Mouse (Mus musculus): ENCODE results near the gene Dennd4b. TPM values are rescaled to one million over a fixed set of nuclear protein-coding genes. Genes with fewer than 3 reads are reported as not detected.
"Not testable (repeated sequence)": the region's sequence is repeated elsewhere in the genome, so short reads cannot be mapped to it uniquely, and the experiment has no call there.

The Dennd4b gene
- polyA plus RNA-seq, 1 experiment from 2014 or later: 5.6 TPM

GRCm38 (mm10) chr3:90280708-90281107 lies 15.7 kb downstream of the Dennd4b start:
- 62% methylated on average over 9 of the region's 9 CpGs for WGBS
- H3K27me3 ChIP-seq: no peaks in the 10 kb centered on the region
- no peak overlapping the region for H3K4me3 ChIP-seq
- H3K4me1 ChIP-seq: no peaks in the 10 kb centered on the region
- no peak for ATAC-seq (ENCODE audit: insufficient number of reproducible peaks, insufficient read depth, low FRiP score, low TSS enrichment, low read depth)
- peaks cover 53% of the 10 kb centered on the region for H3K36me3 ChIP-seq
- no peak overlapping the region for H3K9ac ChIP-seq
- H3K4me2 ChIP-seq: no peak overlapping the region
- H3K27ac ChIP-seq: no peak overlapping the region
- no peaks in the 10 kb centered on the region for H3K9me3 ChIP-seq

- Histone ChIP-seq H3K4me2 (no peak overlapping the region), H3K36me3 (peaks cover 22% of the 10 kb centered on the region), H3K9me3 (no peaks in the 10 kb centered on the region), H3K4me3 (no peak overlapping the region), H3K4me1 (no peaks in the 10 kb centered on the region), H3K27ac (no peak overlapping the region), H3K27me3 (no peaks in the 10 kb centered on the region), H3K9ac (no peak overlapping the region)
- ATAC-seq (ENCODE audit: insufficient number of reproducible peaks, insufficient read depth, low FRiP score, low TSS enrichment, low read depth): no peak
- WGBS: 93% methylated on average over 2 of the region's 2 CpGs
These were observed 19.2 kb downstream of the Dennd4b start for GRCm38 (mm10) chr3:90284150-90284549.

DNA sequence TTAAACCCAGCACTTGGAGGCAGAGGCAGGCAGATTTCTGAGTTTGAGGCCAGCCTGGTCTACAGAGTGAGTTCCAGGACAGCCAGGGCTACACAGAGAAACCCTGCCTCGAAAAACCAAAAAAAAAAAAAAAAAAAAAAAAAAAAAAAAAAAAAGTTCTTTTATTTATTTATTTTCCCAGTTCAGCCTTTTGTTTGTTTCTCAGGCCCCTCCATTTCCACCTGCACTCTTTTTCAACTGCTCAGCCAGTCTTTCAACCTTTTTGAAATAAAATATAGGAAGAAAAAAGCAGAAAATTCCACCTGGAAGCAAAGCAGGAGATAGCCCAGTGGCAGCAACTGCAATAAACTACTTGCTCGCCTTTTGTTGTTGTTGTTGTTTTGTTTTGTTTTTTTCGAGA lies 24.4 kb downstream of the Dennd4b start:
- H3K9ac ChIP-seq; H3K27ac ChIP-seq; H3K4me1 ChIP-seq; H3K27me3 ChIP-seq; ATAC-seq (ENCODE audit: insufficient number of reproducible peaks, insufficient read depth, low FRiP score, low TSS enrichment, low read depth); H3K4me3 ChIP-seq; H3K9me3 ChIP-seq; H3K36me3 ChIP-seq; H3K4me2 ChIP-seq: not testable (repeated sequence)
- 70% methylated on average over 3 of the region's 3 CpGs for WGBS

DNA sequence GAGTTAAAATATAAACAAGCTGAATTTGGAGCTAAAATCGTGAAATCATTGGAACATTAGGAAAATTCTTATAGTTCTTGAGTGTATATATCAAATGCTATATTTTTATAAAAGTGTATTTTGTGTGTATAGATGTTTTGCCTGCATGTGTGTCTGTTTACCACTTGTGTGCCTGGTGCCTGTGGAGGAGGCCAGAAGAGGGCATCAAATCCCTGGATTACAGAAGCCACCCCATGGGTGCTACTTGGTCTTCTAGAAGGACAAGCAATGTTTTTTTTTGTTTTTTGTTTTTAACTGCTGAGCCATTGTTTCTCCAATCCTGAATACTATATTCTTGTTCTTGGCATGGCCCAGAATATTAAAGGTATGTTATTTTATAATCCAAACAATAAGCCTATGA lies 25.6 kb downstream of the Dennd4b start:
- no peaks in the 10 kb centered on the region for H3K27me3 ChIP-seq
- WGBS: 79% methylated on average over 1 of the region's 1 CpGs
- H3K4me2 ChIP-seq: no peak overlapping the region
- H3K4me1 ChIP-seq: peaks cover 16% of the 10 kb centered on the region
- no peak overlapping the region for H3K9ac ChIP-seq
- H3K36me3 ChIP-seq: no peaks in the 10 kb centered on the region
- H3K4me3 ChIP-seq: no peak overlapping the region
- H3K27ac ChIP-seq: no peak overlapping the region
- no peak for ATAC-seq (ENCODE audit: insufficient number of reproducible peaks, insufficient read depth, low FRiP score, low TSS enrichment, low read depth)
- H3K9me3 ChIP-seq: no peaks in the 10 kb centered on the region

DNA sequence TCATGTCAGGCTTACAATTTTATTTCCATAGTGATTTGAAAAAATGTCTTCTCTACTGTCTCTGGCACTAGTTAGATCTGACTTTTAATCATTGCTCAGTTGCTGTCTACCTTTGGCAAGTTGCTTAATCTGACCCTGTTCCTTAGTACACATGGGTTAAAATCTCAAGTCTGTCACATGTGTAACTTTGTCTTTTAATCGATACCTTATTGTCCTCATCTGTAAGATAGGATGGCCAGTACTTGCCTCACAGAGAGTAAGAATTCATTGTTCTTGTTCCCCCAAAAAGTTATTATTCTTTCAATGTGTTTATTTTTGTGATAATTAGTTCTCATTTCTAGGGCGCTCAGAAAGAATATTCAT lies 27.0 kb downstream of the Dennd4b start:
- peak overlapping the region; percentile 84 for H3K4me3 ChIP-seq
- H3K36me3 ChIP-seq: no peaks in the 10 kb centered on the region
- ATAC-seq (ENCODE audit: insufficient number of reproducible peaks, insufficient read depth, low FRiP score, low TSS enrichment, low read depth): no peak
- no peaks in the 10 kb centered on the region for H3K27me3 ChIP-seq
- H3K27ac ChIP-seq: peak overlapping the region; percentile 96
- peaks cover 16% of the 10 kb centered on the region for H3K4me1 ChIP-seq
- peak overlapping the region; percentile 69 for H3K4me2 ChIP-seq
- WGBS: 35% methylated on average over 2 of the region's 2 CpGs
- H3K9me3 ChIP-seq: no peaks in the 10 kb centered on the region
- peak overlapping the region; percentile 84 for H3K9ac ChIP-seq

GRCm38 (mm10) chr3:90292345-90293275 lies 27.6 kb downstream of the Dennd4b start, which contains the start of gene Gatad2b:
Gene Gatad2b (plus strand): TSS chr3:90293178.
- H3K4me3 ChIP-seq: peak within 1 kb of the TSS; percentile 84
- WGBS: under 1% methylated on average over 45 of the region's 47 CpGs
- no peaks in the 10 kb centered on the region for H3K27me3 ChIP-seq
- H3K27ac ChIP-seq: peak within 1 kb of the TSS; percentile 97
- H3K9ac ChIP-seq: peak within 1 kb of the TSS; percentile 89
- peak within 1 kb of the TSS; percentile 74 for H3K4me2 ChIP-seq
- H3K9me3 ChIP-seq: no peaks in the 10 kb centered on the region
- peaks cover 16% of the 10 kb centered on the region for H3K4me1 ChIP-seq
- H3K36me3 ChIP-seq: no peaks in the 10 kb centered on the region
- peak; percentile 99 for ATAC-seq (ENCODE audit: insufficient number of reproducible peaks, insufficient read depth, low FRiP score, low TSS enrichment, low read depth)

DNA sequence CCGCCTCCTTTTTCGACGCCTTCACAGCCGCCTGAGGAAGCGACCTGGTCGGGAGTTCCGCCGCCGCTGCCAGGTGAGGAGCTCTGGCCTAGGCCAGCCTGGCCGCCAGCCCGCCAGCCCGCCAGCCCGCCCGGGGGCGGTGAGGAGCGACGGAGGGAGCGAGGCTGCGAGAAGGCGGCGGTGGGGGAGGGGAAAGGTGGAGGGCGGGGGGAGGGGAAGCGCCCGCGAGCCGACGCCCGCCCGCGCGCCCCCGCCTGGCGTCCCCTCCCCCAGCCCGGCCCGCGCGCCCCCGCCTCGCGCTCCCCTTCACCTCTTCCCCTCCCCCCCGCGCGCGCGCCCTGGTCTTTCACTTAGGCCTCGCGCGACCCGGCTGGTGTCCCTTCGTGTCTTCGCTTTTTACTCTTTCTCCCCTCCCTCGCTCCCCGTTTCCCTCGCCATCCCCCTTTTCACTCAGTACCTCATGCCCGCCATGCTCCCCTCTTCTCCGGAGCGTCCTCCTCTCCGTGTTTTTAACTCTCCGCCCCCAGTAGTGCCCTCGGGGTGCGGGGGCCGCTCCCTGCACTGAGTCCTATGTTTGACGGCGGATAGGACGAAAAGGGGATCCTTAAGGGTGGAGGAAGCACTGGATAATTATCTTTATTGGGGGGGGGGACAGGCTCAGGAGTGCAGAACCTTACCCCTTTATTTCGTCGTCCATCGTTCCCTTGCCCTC lies 28.5 kb downstream of the Dennd4b start:
- ATAC-seq (ENCODE audit: insufficient number of reproducible peaks, insufficient read depth, low FRiP score, low TSS enrichment, low read depth): peak; percentile 4; the same call in 1 of the 2 replicates
- peak overlapping the region; percentile 74 for H3K4me2 ChIP-seq
- no peaks in the 10 kb centered on the region for H3K9me3 ChIP-seq
- H3K27ac ChIP-seq: peak overlapping the region; percentile 97
- peak overlapping the region; percentile 89 for H3K9ac ChIP-seq
- no peaks in the 10 kb centered on the region for H3K36me3 ChIP-seq
- H3K27me3 ChIP-seq: no peaks in the 10 kb centered on the region
- peak overlapping the region; percentile 84 for H3K4me3 ChIP-seq
- peaks cover 16% of the 10 kb centered on the region for H3K4me1 ChIP-seq
- WGBS: 1% methylated on average over 39 of the region's 68 CpGs

DNA sequence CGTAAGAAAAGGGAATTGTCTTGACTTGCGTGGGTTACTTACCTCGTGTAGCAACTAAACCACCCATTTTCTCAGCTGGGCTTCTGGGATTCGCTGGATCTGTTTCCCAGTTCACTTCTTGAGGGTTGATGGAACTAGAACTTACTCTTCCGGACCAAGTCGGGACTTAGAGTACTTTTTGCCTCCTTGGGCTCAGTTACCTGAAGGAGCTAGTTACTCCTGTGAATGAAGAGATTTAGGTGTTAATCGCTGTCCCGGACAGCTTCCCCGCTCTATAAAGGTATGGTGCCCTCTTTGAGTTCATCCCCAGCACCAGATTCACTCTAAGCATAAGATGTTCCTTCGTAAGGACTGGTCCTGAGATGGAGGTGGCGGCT lies 29.1 kb downstream of the Dennd4b start:
- no peak for ATAC-seq (ENCODE audit: insufficient number of reproducible peaks, insufficient read depth, low FRiP score, low TSS enrichment, low read depth)
- H3K9ac ChIP-seq: peak overlapping the region; percentile 89
- WGBS: 2% methylated on average over 11 of the region's 11 CpGs
- peak overlapping the region; percentile 97 for H3K27ac ChIP-seq
- peak overlapping the region; percentile 74 for H3K4me2 ChIP-seq
- peaks cover 16% of the 10 kb centered on the region for H3K4me1 ChIP-seq
- no peaks in the 10 kb centered on the region for H3K27me3 ChIP-seq
- H3K4me3 ChIP-seq: peak overlapping the region; percentile 84
- H3K9me3 ChIP-seq: no peaks in the 10 kb centered on the region
- no peaks in the 10 kb centered on the region for H3K36me3 ChIP-seq

DNA sequence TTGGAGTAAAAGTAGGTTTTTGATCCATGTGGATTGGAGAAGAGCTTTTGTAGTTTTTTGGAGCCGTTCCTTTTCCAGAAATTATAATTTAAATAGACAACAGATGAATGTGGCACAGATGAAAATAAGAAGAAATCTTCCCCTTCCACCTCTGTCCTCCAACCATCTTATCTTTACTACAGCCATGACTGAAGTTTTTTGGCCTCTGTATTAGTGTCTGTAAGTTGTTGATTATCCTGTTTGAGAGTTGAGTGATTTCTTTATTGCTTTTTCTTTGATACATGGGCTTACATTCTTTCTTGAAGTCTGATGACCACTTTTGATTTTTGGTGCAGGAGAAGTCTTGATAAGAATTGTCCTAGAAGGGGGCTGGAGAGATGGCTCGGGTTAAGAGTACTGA lies 29.7 kb downstream of the Dennd4b start:
- Histone ChIP-seq H3K4me3 (peak overlapping the region; percentile 84), H3K4me1 (peaks cover 16% of the 10 kb centered on the region), H3K9me3 (no peaks in the 10 kb centered on the region), H3K27me3 (no peaks in the 10 kb centered on the region), H3K9ac (peak overlapping the region; percentile 89), H3K27ac (no peak overlapping the region), H3K36me3 (no peaks in the 10 kb centered on the region), H3K4me2 (peak overlapping the region; percentile 74)
- WGBS: 47% methylated on average over 2 of the region's 2 CpGs
- ATAC-seq (ENCODE audit: insufficient number of reproducible peaks, insufficient read depth, low FRiP score, low TSS enrichment, low read depth): no peak

GRCm38 (mm10) chr3:90305801-90306200 lies 40.8 kb downstream of the Dennd4b start:
- H3K9ac ChIP-seq: no peak overlapping the region
- 0 out of 2 replicates have a peak, but pooled peaks cover 7% of the 10 kb centered on the region for H3K36me3 ChIP-seq
- H3K9me3 ChIP-seq: no peaks in the 10 kb centered on the region
- no peak overlapping the region for H3K27ac ChIP-seq
- WGBS: 86% methylated on average over 3 of the region's 3 CpGs
- ATAC-seq (ENCODE audit: insufficient number of reproducible peaks, insufficient read depth, low FRiP score, low TSS enrichment, low read depth): no peak
- H3K27me3 ChIP-seq: no peaks in the 10 kb centered on the region
- H3K4me1 ChIP-seq: no peaks in the 10 kb centered on the region; the same call in 1 of the 2 replicates
- H3K4me2 ChIP-seq: no peak overlapping the region
- H3K4me3 ChIP-seq: no peak overlapping the region

DNA sequence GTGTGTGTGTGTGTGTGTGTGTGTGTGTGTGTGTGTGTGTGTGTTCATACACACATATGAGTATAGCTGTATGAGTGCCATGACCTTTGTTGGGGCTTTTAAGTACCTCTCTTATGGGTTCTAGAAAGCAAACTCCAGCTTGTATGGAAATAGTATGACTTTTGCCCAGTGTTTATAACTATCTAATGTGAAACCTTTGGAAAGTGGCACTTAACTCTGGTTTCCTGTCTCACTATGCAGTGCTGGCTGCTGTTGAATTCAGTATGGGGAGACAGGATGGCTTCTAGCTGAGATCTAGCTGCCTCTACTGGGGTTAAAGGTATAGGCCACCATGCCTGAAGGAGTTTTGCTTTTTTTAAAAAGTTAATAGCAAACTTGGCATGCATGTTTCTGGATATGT lies 44.6 kb downstream of the Dennd4b start:
- Histone ChIP-seq H3K9me3 (no peaks in the 10 kb centered on the region), H3K4me3 (no peak overlapping the region), H3K4me1 (no peaks in the 10 kb centered on the region; the same call in 1 of the 2 replicates), H3K4me2 (no peak overlapping the region), H3K36me3 (0 out of 2 replicates have a peak, but pooled peaks cover 7% of the 10 kb centered on the region), H3K9ac (no peak overlapping the region), H3K27ac (no peak overlapping the region), H3K27me3 (no peaks in the 10 kb centered on the region)
- ATAC-seq (ENCODE audit: insufficient number of reproducible peaks, insufficient read depth, low FRiP score, low TSS enrichment, low read depth): no peak

DNA sequence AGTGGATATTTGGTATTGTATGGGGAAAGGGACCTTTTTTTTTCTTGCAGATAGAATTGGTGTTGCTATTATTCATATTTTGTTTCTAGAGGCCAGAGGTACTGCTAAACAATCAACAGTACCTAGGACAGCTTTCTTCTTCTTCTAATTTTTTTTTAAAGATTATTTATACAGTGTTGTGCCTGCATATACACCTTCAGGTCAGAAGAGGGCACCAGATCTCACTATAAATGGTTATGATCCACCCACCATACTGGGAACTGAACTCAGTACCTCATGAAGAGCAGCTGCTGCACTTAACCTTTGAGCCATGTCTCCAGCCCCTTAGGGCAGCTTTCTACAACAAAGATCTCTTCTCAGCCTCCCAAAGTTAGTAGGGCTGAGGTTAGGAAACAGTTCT lies 48.4 kb downstream of the Dennd4b start:
- no peak for ATAC-seq (ENCODE audit: insufficient number of reproducible peaks, insufficient read depth, low FRiP score, low TSS enrichment, low read depth)
- no peaks in the 10 kb centered on the region for H3K4me1 ChIP-seq
- no peaks in the 10 kb centered on the region for H3K9me3 ChIP-seq
- no peak overlapping the region for H3K27ac ChIP-seq
- H3K27me3 ChIP-seq: no peaks in the 10 kb centered on the region
- no peak overlapping the region for H3K4me2 ChIP-seq
- H3K9ac ChIP-seq: no peak overlapping the region
- no peaks in the 10 kb centered on the region for H3K36me3 ChIP-seq
- no peak overlapping the region for H3K4me3 ChIP-seq
